Mouse (Mus musculus) G1E (cell line): ENCODE data around the gene Tmed10. TPM values are rescaled to one million over a fixed set of nuclear protein-coding genes. Genes with fewer than 3 reads are reported as not detected.

Experiments used
- ATAC-seq: 2 replicates; pipeline ENCODE4 v1.8.0; 2016; ENCODE audit warnings: mild to moderate bottlenecking; ENCODE audit not compliant: insufficient number of reproducible peaks, poor library complexity, low FRiP score, severe bottlenecking; ENCODE audit errors: extremely low read depth
- DNase-seq: peaks from one replicate; pipeline ENCODE4 v3.0.0; 2012; ENCODE audit warnings: low spot score
- H3K27me3 ChIP-seq: 2 replicates; pipeline ENCODE4 v1.6.1; 2012; ENCODE audit warnings: mild to moderate bottlenecking, low read length, inconsistent platforms; ENCODE audit not compliant: insufficient read depth
- H3K36me3 ChIP-seq: replicated peaks from 2 replicates; pipeline ENCODE3; 2012; ENCODE audit warnings: mild to moderate bottlenecking, inconsistent platforms
- H3K4me1 ChIP-seq: 2 replicates; pipeline ENCODE4 v1.6.1; 2012; ENCODE audit warnings: low read depth, low read length, inconsistent platforms, mixed read lengths; ENCODE audit not compliant: insufficient read depth
- H3K4me3 ChIP-seq: 2 replicates; pipeline ENCODE4 v1.5.1; 2012; ENCODE audit warnings: low read depth, mild to moderate bottlenecking, inconsistent platforms, low read length, moderate library complexity, mixed read lengths
- H3K9me3 ChIP-seq: replicated peaks from 2 replicates; pipeline ENCODE4 v1.6.1; 2012; ENCODE audit warnings: inconsistent platforms
- CTCF ChIP-seq: IDR thresholded peaks from 2 replicates; pipeline ENCODE4 v1.5.1; 2012; ENCODE audit warnings: low read depth, low read length, inconsistent platforms, mixed read lengths
- GATA1 ChIP-seq: IDR thresholded peaks from 2 replicates; pipeline ENCODE4 v1.6.1; 2012; ENCODE audit warnings: borderline replicate concordance, low read length, inconsistent platforms, mixed read lengths
- GATA2 ChIP-seq: IDR thresholded peaks from 2 replicates; pipeline ENCODE4 v1.6.1; 2012; ENCODE audit warnings: low read depth, low read length, inconsistent platforms, borderline replicate concordance
- POLR2AphosphoS5 ChIP-seq: IDR thresholded peaks from 2 replicates; pipeline ENCODE4 v1.6.1; 2012; ENCODE audit warnings: low read depth, low read length, inconsistent platforms; ENCODE audit not compliant: insufficient replicate concordance
- TAL1 ChIP-seq: conservative IDR thresholded peaks from 2 replicates; pipeline ENCODE4 v1.6.1; 2012; ENCODE audit warnings: low read depth, low read length, inconsistent platforms, mixed read lengths
- polyA plus RNA-seq: library from polyadenylated mRNA; stranded (reverse); fragments of >175 nt; gene quantifications from 2 replicates; pipeline ENCODE4 v1.2.3, GENCODE M21; 2012
- total RNA-seq, 2 experiments: library from RNA; stranded (forward) in 1 of 2; stranded (reverse) in 1 of 2; fragments of 200-1000 nt in 1 of 2; fragments of >200 nt in 1 of 2; fragmentation: Nextera tagmentation in 1 of 2; gene quantifications; 2 replicates each; pipeline ENCODE4 v1.2.3; 2014 to 2017

The Tmed10 gene
- total and polyA plus RNA-seq, 3 experiments = 85.4 to 322 (median 271) TPM

- TF ChIP-seq GATA1 (no peak), TAL1 (no peak), GATA2 (no peak), POLR2AphosphoS5 (no peak), CTCF (no peak)
- no peaks in the 10 kb centered on the region for H3K27me3 ChIP-seq
- peaks cover 51% of the 10 kb centered on the region for H3K4me1 ChIP-seq
- H3K4me3 ChIP-seq = peak overlapping the region; percentile 88
- DNase-seq = peak; percentile 52
- ATAC-seq = 0 out of 2 replicates have a peak, but pooled peaks have one; percentile 12
- no peaks in the 10 kb centered on the region for H3K9me3 ChIP-seq
- peaks cover 52% of the 10 kb centered on the region for H3K36me3 ChIP-seq
These were observed 34.7 kb downstream of the Tmed10 start for GRCm38 (mm10) chr12:85339947-85340346.

DNA sequence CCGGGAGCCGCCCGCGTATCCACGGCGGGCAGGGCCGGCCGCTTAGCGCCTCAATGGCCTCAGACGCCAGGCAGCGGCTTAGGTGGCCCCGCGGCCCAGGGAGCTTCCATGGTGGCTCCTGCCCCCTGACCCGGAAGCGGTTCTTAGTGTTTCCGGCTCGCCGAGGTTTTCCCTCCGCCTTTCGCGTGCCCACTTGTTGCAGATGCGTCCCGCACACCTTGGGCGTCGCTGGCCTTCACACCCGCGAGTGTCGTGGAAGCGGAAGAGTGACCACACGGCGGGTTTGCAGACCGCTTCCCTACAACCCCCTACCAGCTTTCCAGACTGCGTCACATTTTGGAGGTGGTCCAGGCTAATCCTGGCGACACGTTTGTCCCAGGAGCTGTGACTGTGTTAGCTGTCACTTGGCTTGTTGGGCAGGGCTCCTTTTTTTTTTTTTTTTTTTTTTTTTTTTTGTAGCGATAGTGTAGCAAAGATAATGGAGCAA, 35.4 kb downstream of the Tmed10 start, which contains the start of gene Nek9:
Gene Nek9, minus strand, starts transcription at position 120 of the 487 bp plus-strand sequence.
- Histone ChIP-seq H3K36me3 (peaks cover 51% of the 10 kb centered on the region), H3K9me3 (no peaks in the 10 kb centered on the region)

DNA sequence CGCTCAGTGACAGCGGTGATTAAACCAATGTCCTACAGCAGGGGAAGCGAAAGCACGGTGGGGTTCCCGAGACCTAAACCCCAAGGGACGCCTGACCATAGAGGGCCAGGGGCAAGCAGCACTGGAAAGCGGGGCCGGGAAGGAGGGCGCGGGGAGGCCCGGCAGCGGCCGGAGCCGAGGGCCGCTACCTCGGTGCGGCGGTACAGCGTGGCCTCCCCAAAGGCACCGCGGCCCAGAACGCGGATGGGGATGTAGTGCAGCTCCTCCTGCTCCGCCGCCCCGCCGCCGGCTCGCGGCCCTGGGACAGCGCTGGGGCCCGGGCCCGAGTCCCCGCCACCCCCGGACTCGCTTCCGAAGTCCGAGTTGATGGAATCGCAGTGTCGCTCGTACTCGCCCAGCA, 35.8 kb downstream of the Tmed10 start:
- TF ChIP-seq CTCF (no peak), TAL1 (no peak), POLR2AphosphoS5 (no peak), GATA1 (no peak), GATA2 (no peak)
- peak overlapping the region; percentile 88 for H3K4me3 ChIP-seq
- peaks cover 51% of the 10 kb centered on the region for H3K36me3 ChIP-seq
- DNase-seq (no peak), ATAC-seq (no peak)
- no peaks in the 10 kb centered on the region for H3K9me3 ChIP-seq
- H3K4me1 ChIP-seq = peaks cover 51% of the 10 kb centered on the region
- no peaks in the 10 kb centered on the region for H3K27me3 ChIP-seq

More for the DNA sequence above, 35.4 kb downstream of the Tmed10 start, which contains the start of gene Nek9:
- DNase-seq (peak; percentile 86), ATAC-seq (peak; percentile 50)
- H3K27me3 ChIP-seq = no peaks in the 10 kb centered on the region
- TF ChIP-seq TAL1 = no peak
- TF ChIP-seq POLR2AphosphoS5 = no peak
- no peak for TF ChIP-seq CTCF
- TF ChIP-seq GATA1 = no peak
- TF ChIP-seq GATA2 = no peak
- peak within 1 kb of the TSS; percentile 88 for H3K4me3 ChIP-seq
- peaks cover 51% of the 10 kb centered on the region for H3K4me1 ChIP-seq

DNA sequence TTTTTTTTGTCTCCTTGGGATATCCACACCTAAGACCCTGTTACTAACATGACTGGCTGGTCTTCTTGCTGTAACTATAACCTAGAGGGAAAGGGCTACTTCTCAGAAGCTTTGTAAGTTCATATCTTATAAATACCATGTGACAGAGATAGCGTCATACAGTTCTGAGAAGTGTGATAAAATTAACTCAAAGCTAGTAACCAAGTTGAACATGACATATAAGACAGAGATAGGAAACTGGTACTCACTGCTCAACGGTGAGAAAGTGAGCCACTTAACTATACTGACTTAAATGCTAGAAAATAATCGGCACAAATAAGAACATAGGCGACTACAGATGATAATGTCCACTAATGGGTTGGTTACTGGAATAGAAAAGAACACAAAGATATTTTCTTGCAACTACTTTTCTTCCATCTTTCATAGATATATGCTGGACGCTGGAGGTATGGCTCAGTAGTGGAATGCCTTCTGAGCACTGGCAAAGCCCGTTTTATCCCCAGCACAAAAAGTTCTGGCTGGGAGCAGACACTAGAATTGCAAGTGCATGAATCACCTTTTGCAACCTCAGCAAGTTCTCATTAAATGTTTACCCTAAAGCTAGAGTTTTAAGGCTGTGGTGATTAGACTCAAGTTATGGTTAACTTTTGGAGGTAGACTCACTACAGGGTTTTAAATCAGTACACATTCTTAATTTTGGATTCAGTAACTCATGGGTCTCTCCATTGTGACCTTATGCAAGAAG, 36.9 kb downstream of the Tmed10 start:
- no peak for TF ChIP-seq CTCF
- TF ChIP-seq POLR2AphosphoS5 = no peak
- TF ChIP-seq GATA1 = no peak
- TF ChIP-seq TAL1 = no peak
- TF ChIP-seq GATA2 = no peak
- Histone ChIP-seq H3K9me3 (no peaks in the 10 kb centered on the region), H3K27me3 (no peaks in the 10 kb centered on the region), H3K4me3 (peak overlapping the region; percentile 88; the same call in 1 of the 2 replicates), H3K4me1 (peaks cover 51% of the 10 kb centered on the region), H3K36me3 (peaks cover 53% of the 10 kb centered on the region)
- DNase-seq (no peak), ATAC-seq (peak; percentile 36)

DNA sequence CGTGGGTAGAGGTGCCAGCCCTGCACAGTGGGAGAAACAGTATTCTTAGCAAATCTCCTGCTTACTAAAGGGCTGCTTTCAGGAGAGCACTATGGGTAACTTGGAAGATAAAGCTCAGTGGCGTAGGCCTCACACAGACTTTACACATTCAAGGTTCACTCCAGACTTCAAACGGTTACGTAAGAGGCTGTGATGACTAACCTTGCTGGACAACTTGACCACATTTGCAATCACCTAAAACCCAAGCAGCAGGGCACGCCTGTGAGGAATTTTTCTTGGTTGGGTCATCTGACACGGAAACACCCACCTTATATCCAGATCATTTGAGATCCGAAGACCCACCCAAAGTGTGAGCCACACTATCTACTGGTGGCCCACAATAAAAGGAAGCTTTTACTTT, 44.5 kb downstream of the Tmed10 start:
- H3K27me3 ChIP-seq = no peaks in the 10 kb centered on the region
- no peak for TF ChIP-seq POLR2AphosphoS5
- TF ChIP-seq GATA2 = no peak
- TF ChIP-seq GATA1 = no peak
- TF ChIP-seq CTCF = no peak
- no peak for TF ChIP-seq TAL1
- no peak for ATAC-seq
- peaks cover 89% of the 10 kb centered on the region for H3K36me3 ChIP-seq
- no peaks in the 10 kb centered on the region for H3K4me1 ChIP-seq
- no peaks in the 10 kb centered on the region for H3K9me3 ChIP-seq
- no peak overlapping the region for H3K4me3 ChIP-seq
- no peak for DNase-seq

GRCm38 (mm10) chr12:85308651-85309050, 66.0 kb downstream of the Tmed10 start:
- no peak for ATAC-seq
- peaks cover 99% of the 10 kb centered on the region for H3K36me3 ChIP-seq

More at GRCm38 (mm10) chr12:85308651-85309050, 66.0 kb downstream of the Tmed10 start:
- TF ChIP-seq GATA2 (no peak), GATA1 (no peak)
- Histone ChIP-seq H3K27me3 (no peaks in the 10 kb centered on the region), H3K9me3 (no peaks in the 10 kb centered on the region), H3K4me1 (peaks cover 14% of the 10 kb centered on the region), H3K4me3 (no peak overlapping the region)
- DNase-seq = no peak
